Mouse (Mus musculus): ENCODE data around the gene Ptpre.
"Not testable (repeated sequence)": the region's sequence is repeated elsewhere in the genome, so short reads cannot be mapped to it uniquely, and the experiment has no call there.

Gene Ptpre

GRCm38 (mm10) chr7:135605804-135606072, 68.5 kb downstream of the Ptpre start:
- DNase-seq (ENCODE audit: low spot score), result no peak

GRCm38 (mm10) chr7:135608208-135608607, 70.9 kb downstream of the Ptpre start:
- DNase-seq (ENCODE audit: low spot score), result no peak

GRCm38 (mm10) chr7:135609028-135609427, 71.7 kb downstream of the Ptpre start:
- no peak for DNase-seq (ENCODE audit: low spot score)

GRCm38 (mm10) chr7:135609655-135610054, 72.4 kb downstream of the Ptpre start:
- no peak for DNase-seq (ENCODE audit: low spot score)

GRCm38 (mm10) chr7:135612276-135612675, 75.0 kb downstream of the Ptpre start:
- DNase-seq (ENCODE audit: low spot score), result no peak

- DNase-seq (ENCODE audit: low spot score), result no peak
Observed at GRCm38 (mm10) chr7:135612801-135613200, 75.5 kb downstream of the Ptpre start.

- DNase-seq (ENCODE audit: low spot score), result no peak
Observed at GRCm38 (mm10) chr7:135613380-135613779, 76.1 kb downstream of the Ptpre start.

- no peak for DNase-seq (ENCODE audit: low spot score)
Observed at GRCm38 (mm10) chr7:135614892-135615291, 77.6 kb downstream of the Ptpre start.

GRCm38 (mm10) chr7:135616479-135616878, 79.2 kb downstream of the Ptpre start:
- DNase-seq (ENCODE audit: low spot score), result not testable (repeated sequence)

- DNase-seq (ENCODE audit: low spot score), result no peak
Observed at GRCm38 (mm10) chr7:135617776-135618175, 80.5 kb downstream of the Ptpre start.

GRCm38 (mm10) chr7:135621649-135622048, 84.4 kb downstream of the Ptpre start:
- DNase-seq (ENCODE audit: low spot score), result no peak

GRCm38 (mm10) chr7:135622241-135622640, 85.0 kb downstream of the Ptpre start:
- no peak for DNase-seq (ENCODE audit: low spot score)

- DNase-seq (ENCODE audit: low spot score), result no peak
Observed at GRCm38 (mm10) chr7:135624854-135625253, 87.6 kb downstream of the Ptpre start.

- DNase-seq (ENCODE audit: low spot score), result no peak
Observed at GRCm38 (mm10) chr7:135628363-135628762, 91.1 kb downstream of the Ptpre start.

GRCm38 (mm10) chr7:135629019-135629418, 91.7 kb downstream of the Ptpre start:
- DNase-seq (ENCODE audit: low spot score), result no peak

GRCm38 (mm10) chr7:135631776-135632552, 94.7 kb downstream of the Ptpre start:
- DNase-seq (ENCODE audit: low spot score), result peak; percentile 63

- DNase-seq (ENCODE audit: low spot score), result no peak
Observed at GRCm38 (mm10) chr7:135632716-135633258, 95.5 kb downstream of the Ptpre start.

GRCm38 (mm10) chr7:135634851-135635624, 97.8 kb downstream of the Ptpre start:
- no peak for DNase-seq (ENCODE audit: low spot score)

GRCm38 (mm10) chr7:135637406-135637980, 100.2 kb downstream of the Ptpre start:
- DNase-seq (ENCODE audit: low spot score), result no peak

GRCm38 (mm10) chr7:135639361-135639760, 102.1 kb downstream of the Ptpre start:
- no peak for DNase-seq (ENCODE audit: low spot score)

- no peak for DNase-seq (ENCODE audit: low spot score)
Observed at GRCm38 (mm10) chr7:135641698-135642507, 104.6 kb downstream of the Ptpre start.

- no peak for DNase-seq (ENCODE audit: low spot score)
Observed at GRCm38 (mm10) chr7:135644452-135644851, 107.2 kb downstream of the Ptpre start.

Measured in yolk sac, embryonic 10.5 days (tissue).